Mouse (Mus musculus): Measurements from ENCODE around the gene Tiam1. TPM values are rescaled to one million over a fixed set of nuclear protein-coding genes. Genes with fewer than 3 reads are reported as not detected.
A peak's percentile ranks its signal among the peaks of the same experiment; 100 is the strongest.

The Tiam1 gene
- polyA plus RNA-seq, 1 experiment from 2014 or later, result 18.6 TPM

DNA sequence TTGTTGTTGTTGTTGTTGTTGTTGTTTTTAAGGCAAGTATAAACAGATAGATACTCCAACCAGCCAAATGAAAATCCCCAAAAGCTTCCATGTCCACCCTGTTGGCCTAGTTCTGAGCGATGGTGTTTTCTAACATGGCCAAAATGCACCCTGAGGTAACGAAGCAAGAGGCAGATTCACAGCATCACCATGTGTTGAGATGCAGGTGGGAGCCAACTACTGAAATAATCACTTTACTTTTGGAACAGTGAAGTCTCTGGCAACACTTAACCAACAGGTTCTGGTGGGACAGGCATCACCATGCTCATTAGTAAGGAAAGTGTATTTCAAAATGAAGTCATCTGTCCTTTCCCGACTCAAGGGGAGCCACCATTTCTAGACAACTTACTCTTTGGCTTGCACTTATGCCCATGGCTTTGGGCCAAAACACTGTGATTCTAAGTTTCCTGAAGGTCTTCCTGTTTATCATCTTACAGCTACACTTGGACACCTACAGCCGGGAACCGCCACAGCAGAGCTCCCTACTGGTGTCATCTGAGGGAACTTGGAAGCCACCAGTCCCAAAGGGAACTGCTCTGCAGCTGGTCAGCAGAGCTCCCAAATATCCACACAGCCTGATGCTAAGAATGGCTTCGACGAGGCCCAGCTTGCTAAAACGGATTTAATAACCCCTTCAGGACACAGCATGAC is 230.7 kb downstream of the Tiam1 start:
- Histone ChIP-seq H3K4me2 (no peak overlapping the region), H3K27me3 (no peaks in the 10 kb centered on the region), H3K27ac (no peak overlapping the region), H3K4me3 (replicated peaks) (no peak overlapping the region), H3K36me3 (no peaks in the 10 kb centered on the region), H3K4me1 (peaks cover 4% of the 10 kb centered on the region; the same call in 1 of the 2 replicates), H3K9me3 (replicated peaks) (no peaks in the 10 kb centered on the region), H3K9ac (no peak overlapping the region)
- ATAC-seq (replicated peaks; ENCODE audit: low FRiP score), result no peak
- WGBS, result 66% methylated on average over 8 of the region's 8 CpGs

DNA sequence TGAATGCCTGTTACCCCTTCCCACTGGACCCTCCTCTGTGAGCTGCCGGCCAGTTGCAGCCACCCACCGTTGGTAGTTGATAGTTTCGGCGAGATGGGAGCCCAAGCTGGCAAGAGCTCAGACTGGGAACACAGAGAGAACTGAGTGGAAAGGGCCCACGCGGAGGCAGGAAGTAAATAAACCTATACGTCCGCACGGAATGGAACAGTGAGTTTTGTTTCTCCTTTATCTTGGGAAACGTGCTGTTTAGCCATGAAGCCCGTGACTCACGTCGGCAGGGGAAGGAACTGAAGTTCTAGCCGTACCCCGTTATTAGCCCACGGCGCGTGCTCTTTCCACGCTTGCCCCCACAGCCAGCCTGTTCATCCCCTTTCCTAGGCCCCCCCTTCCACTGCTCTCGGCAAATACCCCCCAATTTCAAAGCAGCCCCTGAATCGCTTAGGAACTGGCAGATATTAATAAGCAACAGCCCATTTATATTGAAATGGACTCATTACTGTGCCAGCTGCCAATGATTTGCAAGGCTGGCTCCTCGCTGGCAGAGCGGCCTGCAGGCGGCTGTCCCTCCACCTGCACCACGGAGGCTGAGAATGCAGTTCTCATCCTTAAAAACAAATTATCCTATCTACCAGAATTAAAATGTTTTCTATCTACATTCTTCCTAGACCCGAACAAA is 234.0 kb downstream of the Tiam1 start:
- WGBS, result 75% methylated on average over 26 of the region's 26 CpGs
- H3K9ac ChIP-seq, result no peak overlapping the region
- H3K4me1 ChIP-seq, result peaks cover 4% of the 10 kb centered on the region; the same call in 1 of the 2 replicates
- no peaks in the 10 kb centered on the region for H3K36me3 ChIP-seq
- no peak overlapping the region for H3K27ac ChIP-seq
- no peak for ATAC-seq (replicated peaks; ENCODE audit: low FRiP score)
- H3K4me3 ChIP-seq (replicated peaks), result no peak overlapping the region
- no peak overlapping the region for H3K4me2 ChIP-seq
- no peaks in the 10 kb centered on the region for H3K27me3 ChIP-seq
- H3K9me3 ChIP-seq (replicated peaks), result no peaks in the 10 kb centered on the region

DNA sequence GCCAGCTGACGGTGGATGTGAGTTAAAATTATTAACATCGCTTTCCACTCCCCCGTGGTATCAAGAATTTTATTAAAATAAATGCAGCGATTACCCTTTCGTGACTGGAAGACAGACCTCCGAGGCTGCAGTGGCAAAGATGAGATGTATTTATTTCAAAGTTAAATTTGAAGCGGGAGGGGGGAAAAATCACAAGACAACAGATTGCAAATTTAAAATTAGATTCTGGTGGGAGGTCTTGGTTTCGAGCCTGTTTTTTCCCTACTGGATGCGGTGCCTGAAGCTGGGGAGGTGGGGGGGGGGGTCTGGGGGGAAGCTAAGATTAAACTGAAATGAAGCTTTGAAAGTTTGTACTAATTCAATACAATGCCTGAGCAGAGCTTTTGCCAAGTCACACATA is 235.9 kb downstream of the Tiam1 start:
- no peak overlapping the region for H3K9ac ChIP-seq
- WGBS, result 63% methylated on average over 9 of the region's 9 CpGs
- no peak for ATAC-seq (replicated peaks; ENCODE audit: low FRiP score)

DNA sequence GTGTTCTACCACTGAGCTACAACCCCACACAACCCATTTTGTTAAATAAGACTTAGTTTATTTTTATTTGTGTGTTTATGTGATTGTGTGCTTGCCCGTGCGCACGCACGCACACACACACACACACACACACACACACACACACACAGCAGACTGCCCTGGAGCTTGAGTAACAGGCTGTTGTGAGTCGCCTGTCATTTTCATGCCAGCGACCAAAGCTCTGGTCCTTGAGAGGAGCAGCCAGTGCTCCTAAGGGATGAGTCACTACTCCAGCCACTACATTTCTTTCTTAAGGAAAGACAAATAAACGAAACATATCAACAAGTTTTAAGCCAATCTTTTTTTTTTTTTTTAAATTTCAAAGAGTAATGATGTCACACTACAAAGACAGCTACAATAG is 236.7 kb downstream of the Tiam1 start:
- H3K9ac ChIP-seq, result no peak overlapping the region
- no peak overlapping the region for H3K4me2 ChIP-seq
- ATAC-seq (replicated peaks; ENCODE audit: low FRiP score), result no peak
- H3K36me3 ChIP-seq, result no peaks in the 10 kb centered on the region
- no peaks in the 10 kb centered on the region for H3K9me3 ChIP-seq (replicated peaks)
- WGBS, result 88% methylated on average over 7 of the region's 7 CpGs
- H3K4me3 ChIP-seq (replicated peaks), result no peak overlapping the region
- no peak overlapping the region for H3K27ac ChIP-seq
- H3K27me3 ChIP-seq, result no peaks in the 10 kb centered on the region
- H3K4me1 ChIP-seq, result peaks cover 4% of the 10 kb centered on the region; the same call in 1 of the 2 replicates

More for the DNA sequence above, 235.9 kb downstream of the Tiam1 start:
- Histone ChIP-seq H3K27ac (no peak overlapping the region), H3K9me3 (replicated peaks) (no peaks in the 10 kb centered on the region), H3K4me1 (peaks cover 5% of the 10 kb centered on the region; the same call in 1 of the 2 replicates), H3K27me3 (no peaks in the 10 kb centered on the region), H3K4me2 (no peak overlapping the region), H3K36me3 (no peaks in the 10 kb centered on the region), H3K4me3 (replicated peaks) (no peak overlapping the region)

DNA sequence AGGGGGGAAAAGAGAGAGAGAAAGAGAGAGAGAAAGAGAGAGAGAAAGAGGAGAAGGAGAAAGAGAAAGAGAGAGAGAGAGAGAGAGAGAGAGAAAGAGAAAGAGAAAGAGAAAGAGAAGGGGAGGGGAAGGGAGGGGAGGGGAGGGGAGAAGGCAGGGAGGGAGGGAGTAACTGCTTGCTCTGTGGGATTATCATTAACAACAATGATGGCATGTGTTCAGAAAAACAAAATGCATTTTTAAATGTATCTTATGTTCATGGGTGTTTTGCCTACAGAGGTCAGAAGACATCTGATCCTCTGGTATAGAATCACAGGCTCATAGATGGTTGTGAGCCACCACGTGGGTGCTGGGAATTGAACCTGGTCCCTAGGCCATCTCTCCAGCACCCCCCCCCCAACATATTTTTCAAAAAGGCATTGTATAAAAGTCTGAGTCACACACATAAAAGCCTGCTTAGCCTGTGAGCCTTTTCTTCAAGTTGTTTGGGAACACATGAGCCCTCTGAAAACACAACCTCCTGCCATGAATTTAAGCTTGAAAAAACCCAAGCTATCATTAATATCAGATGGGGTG is 237.8 kb downstream of the Tiam1 start:
- 89% methylated on average over 1 of the region's 1 CpGs for WGBS
- Histone ChIP-seq H3K4me1 (peaks cover 7% of the 10 kb centered on the region), H3K9ac (no peak overlapping the region), H3K4me3 (replicated peaks) (no peak overlapping the region), H3K27me3 (no peaks in the 10 kb centered on the region), H3K9me3 (replicated peaks) (no peaks in the 10 kb centered on the region), H3K36me3 (no peaks in the 10 kb centered on the region), H3K4me2 (no peak overlapping the region), H3K27ac (no peak overlapping the region)
- ATAC-seq (replicated peaks; ENCODE audit: low FRiP score), result no peak

DNA sequence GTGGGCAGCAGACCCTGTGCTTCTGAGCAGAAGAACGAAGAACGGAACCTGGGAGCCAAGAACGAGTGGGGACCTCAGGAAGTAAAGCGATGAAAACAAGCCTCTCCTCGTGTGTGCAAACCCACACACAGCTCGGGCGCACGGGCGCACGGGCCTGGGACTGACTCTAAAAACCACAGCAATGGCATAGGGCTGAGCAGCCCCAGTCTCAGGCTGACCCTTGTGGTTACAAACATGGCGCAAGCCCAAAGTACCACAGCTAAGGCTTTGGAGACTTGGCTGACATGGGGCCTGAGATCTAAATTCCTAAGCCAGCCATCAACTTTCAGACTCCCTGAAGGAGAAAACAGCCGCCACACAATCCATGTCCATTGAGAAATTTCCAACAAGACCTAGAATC is 239.4 kb downstream of the Tiam1 start:
- H3K4me3 ChIP-seq (replicated peaks), result no peak overlapping the region
- no peak overlapping the region for H3K27ac ChIP-seq
- no peak overlapping the region for H3K4me2 ChIP-seq
- H3K4me1 ChIP-seq, result peaks cover 14% of the 10 kb centered on the region
- ATAC-seq (replicated peaks; ENCODE audit: low FRiP score), result no peak
- H3K27me3 ChIP-seq, result no peaks in the 10 kb centered on the region
- 94% methylated on average over 12 of the region's 12 CpGs for WGBS
- no peaks in the 10 kb centered on the region for H3K9me3 ChIP-seq (replicated peaks)
- H3K9ac ChIP-seq, result no peak overlapping the region
- no peaks in the 10 kb centered on the region for H3K36me3 ChIP-seq

DNA sequence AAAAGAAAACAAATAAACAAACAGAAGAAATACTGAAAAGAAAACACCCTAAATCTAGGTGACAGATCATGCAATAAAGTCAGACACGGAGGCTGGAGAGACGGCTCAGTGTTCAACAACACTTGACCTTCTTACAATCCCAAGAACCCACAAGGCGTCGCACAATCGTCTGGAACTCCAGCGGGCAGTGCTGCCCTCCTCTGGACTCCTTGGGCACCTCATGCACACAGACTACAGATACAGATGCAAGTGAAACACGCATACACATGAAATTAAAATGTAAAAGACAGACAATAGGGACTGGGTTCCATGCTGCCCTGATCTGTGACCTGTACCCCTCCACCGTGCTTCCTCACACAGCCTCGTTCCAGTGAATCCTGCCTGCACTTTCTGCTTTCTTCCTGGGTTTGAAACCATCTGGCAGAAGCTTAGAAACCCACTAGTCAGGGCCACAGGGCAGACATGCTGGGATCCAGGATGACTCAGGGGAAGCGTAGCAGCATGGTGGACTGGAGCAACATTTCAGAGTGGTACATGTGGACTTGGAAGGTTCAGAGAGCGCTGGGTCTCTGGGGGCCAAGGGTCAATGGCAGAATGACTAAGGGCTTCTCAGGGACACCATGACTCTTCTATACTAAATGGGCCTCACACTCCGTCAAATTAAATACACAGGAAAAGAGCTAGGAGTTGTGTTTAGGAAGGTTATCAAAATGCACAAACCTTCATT is 240.8 kb downstream of the Tiam1 start:
- Histone ChIP-seq H3K4me1 (peaks cover 14% of the 10 kb centered on the region), H3K27me3 (no peaks in the 10 kb centered on the region), H3K9me3 (replicated peaks) (no peaks in the 10 kb centered on the region), H3K9ac (no peak overlapping the region), H3K36me3 (no peaks in the 10 kb centered on the region; the same call in 1 of the 2 replicates), H3K4me3 (replicated peaks) (no peak overlapping the region), H3K27ac (no peak overlapping the region), H3K4me2 (no peak overlapping the region)
- peak; percentile 26; the same call in 1 of the 2 replicates for ATAC-seq (replicated peaks; ENCODE audit: low FRiP score)
- WGBS, result 66% methylated on average over 12 of the region's 12 CpGs

DNA sequence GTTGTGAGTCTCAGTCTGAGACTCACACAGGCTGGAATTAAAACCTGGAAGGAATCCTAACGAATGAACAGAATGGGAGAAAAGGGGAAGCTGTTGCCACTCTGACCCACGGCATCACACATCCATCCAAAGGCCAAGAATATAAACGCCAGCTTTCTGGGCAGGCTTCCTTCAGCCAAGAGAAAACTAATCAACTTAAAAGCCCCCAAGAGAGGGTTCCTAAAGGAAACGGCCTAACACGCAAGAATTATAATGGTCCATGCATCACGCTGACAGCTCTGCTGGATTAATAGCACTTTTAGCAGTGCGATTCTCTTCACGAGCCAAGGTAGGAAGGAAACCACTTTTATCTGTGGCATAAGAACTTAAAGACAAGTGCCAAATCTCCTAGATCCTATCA is 242.9 kb downstream of the Tiam1 start:
- Histone ChIP-seq H3K9ac (no peak overlapping the region), H3K27me3 (no peaks in the 10 kb centered on the region), H3K4me2 (no peak overlapping the region), H3K4me1 (peaks cover 14% of the 10 kb centered on the region), H3K4me3 (replicated peaks) (no peak overlapping the region), H3K27ac (no peak overlapping the region), H3K9me3 (replicated peaks) (no peaks in the 10 kb centered on the region), H3K36me3 (peaks cover 10% of the 10 kb centered on the region; the same call in 1 of the 2 replicates)
- WGBS, result 24% methylated on average over 8 of the region's 8 CpGs
- no peak for ATAC-seq (replicated peaks; ENCODE audit: low FRiP score)

DNA sequence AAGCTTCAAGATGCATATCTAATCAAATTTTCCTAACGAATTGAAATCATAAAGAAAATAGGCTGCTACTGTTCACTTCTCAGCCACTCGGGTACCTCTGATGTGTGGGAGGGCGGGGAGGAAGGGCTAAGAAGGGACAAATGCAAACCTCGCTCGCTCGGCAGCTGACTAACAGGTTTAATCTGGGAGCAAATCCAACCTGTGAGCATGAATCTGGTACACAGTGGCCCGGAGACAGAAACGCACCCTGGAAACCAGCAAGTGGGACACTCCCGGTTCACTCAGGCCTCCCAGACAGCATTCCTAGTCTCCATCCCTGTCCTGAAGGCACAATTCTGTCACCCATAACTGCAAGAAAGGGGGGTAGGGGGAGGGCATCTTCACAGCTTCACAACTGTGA is 244.4 kb downstream of the Tiam1 start:
- Histone ChIP-seq H3K4me2 (no peak overlapping the region), H3K9ac (no peak overlapping the region), H3K27ac (no peak overlapping the region), H3K4me3 (replicated peaks) (no peak overlapping the region), H3K4me1 (peaks cover 22% of the 10 kb centered on the region), H3K27me3 (no peaks in the 10 kb centered on the region), H3K36me3 (peaks cover 10% of the 10 kb centered on the region; the same call in 1 of the 2 replicates), H3K9me3 (replicated peaks) (no peaks in the 10 kb centered on the region)
- no peak for ATAC-seq (replicated peaks; ENCODE audit: low FRiP score)
- WGBS, result 58% methylated on average over 9 of the region's 9 CpGs

DNA sequence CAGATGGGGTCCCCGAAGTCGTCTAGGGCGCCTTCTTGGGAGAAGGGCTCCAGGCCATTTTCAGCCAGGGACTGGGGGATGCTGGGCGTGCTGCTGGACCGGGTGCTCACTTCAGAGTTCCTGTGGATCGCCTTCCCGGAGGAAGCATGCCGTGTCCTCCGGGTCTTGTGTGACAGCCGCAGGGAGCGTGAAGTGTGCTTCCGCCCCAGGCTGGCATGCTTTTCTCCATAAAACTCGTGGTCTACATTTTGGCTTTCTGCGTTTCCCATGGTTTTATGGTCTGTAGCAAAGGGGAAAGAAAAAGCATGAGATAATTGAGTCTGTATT is 245.3 kb downstream of the Tiam1 start:
- H3K4me3 ChIP-seq (replicated peaks), result no peak overlapping the region
- H3K27ac ChIP-seq, result no peak overlapping the region
- no peaks in the 10 kb centered on the region for H3K27me3 ChIP-seq
- H3K9ac ChIP-seq, result no peak overlapping the region
- peaks cover 22% of the 10 kb centered on the region for H3K4me1 ChIP-seq
- WGBS, result 90% methylated on average over 14 of the region's 14 CpGs
- ATAC-seq (replicated peaks; ENCODE audit: low FRiP score), result no peak
- no peak overlapping the region for H3K4me2 ChIP-seq
- H3K36me3 ChIP-seq, result peaks cover 10% of the 10 kb centered on the region; the same call in 1 of the 2 replicates
- H3K9me3 ChIP-seq (replicated peaks), result no peaks in the 10 kb centered on the region

DNA sequence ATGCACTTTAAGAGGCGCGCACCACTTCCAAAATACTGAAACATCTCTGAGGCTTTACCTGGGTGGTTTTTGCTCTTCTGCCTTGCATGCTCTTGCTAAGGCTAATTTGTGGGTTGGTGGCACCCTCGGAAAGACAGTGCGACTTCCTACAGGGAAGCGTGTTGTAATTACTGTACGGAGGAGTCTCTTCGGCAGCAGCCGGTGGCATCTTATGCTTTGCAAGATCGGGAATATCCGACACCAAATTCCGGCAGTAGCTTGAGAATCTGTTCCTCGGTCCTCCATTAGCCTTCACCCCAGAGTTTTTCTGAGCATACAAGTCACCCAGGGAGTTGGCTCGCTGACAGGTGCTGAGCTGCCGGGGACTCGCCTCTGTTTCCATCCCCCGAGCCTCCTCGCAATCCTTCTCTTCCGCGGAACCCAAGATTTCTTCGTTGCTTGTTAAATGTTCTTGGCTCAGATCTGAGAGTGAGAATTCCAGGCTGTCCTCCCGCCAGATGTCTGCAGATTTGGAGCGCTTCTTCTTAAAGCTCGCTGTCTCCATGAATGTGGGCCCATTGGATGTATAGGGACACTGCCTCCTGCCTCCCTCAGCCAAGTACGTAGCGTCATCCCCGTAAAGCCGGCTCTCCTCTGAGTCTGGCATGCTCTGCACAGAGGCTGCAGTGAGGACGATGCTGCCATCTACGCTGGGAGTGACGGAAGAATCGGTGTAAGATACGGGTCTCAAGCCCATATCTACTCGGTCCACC is 245.8 kb downstream of the Tiam1 start:
- 85% methylated on average over 33 of the region's 33 CpGs for WGBS
- Histone ChIP-seq H3K4me3 (replicated peaks) (no peak overlapping the region), H3K4me2 (no peak overlapping the region), H3K4me1 (peaks cover 22% of the 10 kb centered on the region), H3K9me3 (replicated peaks) (no peaks in the 10 kb centered on the region), H3K27ac (no peak overlapping the region), H3K36me3 (peaks cover 10% of the 10 kb centered on the region; the same call in 1 of the 2 replicates), H3K27me3 (no peaks in the 10 kb centered on the region), H3K9ac (no peak overlapping the region)
- ATAC-seq (replicated peaks; ENCODE audit: low FRiP score), result no peak
